Mouse (Mus musculus) megakaryocyte, embryonic 14.5 days (primary cell): ENCODE measurements around the gene Meioc.

ENCODE experiments used
- FLI1 ChIP-seq: IDR thresholded peaks from 2 replicates; pipeline ENCODE4 v1.6.1; 2012; ENCODE audit warnings: low read length, inconsistent platforms, mixed read lengths
- GATA1 ChIP-seq: IDR thresholded peaks from 3 replicates; pipeline ENCODE4 v1.6.1; 2012; ENCODE audit warnings: mixed read lengths, low read length, inconsistent platforms, borderline replicate concordance

- TF ChIP-seq GATA1: no peak
- TF ChIP-seq FLI1: no peak
These were observed 19.6 kb upstream of the Meioc start for GRCm38 (mm10) chr11:102643891-102644382.
